Mouse (Mus musculus): ENCODE results near the gene Zbtb44. TPM values are rescaled to one million over a fixed set of nuclear protein-coding genes. Genes with fewer than 3 reads are reported as not detected.
A peak's percentile ranks its signal among the peaks of the same experiment; 100 is the strongest.

Zbtb44 gene
- polyA plus RNA-seq, 1 experiment from 2014 or later: 7.4 TPM

DNA sequence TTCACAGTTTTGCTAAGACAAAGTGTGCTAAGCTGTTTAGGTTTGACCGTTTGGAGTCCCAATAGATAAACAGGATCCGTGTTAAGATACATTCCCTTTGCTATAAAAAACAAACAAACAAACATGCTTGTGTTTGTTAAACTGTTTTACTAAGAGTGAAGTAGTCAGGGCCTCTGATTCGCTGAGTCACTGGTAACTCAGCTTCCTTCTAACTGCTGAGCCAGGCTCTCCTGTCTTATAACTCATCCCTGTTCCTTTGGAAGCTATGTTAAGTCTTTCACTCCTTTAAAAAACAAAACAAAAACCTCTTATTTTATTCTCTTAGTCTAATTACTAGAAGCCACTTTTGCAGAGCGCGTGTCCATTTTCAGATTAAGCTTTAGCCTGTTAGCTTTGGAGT is 41.8 kb downstream of the Zbtb44 start:
- no peak for ATAC-seq (replicated peaks; ENCODE audit: insufficient number of reproducible peaks, insufficient read depth, low FRiP score, low read depth)
- Histone ChIP-seq H3K27me3 (no peaks in the 10 kb centered on the region), H3K4me2 (no peak overlapping the region), H3K9me3 (replicated peaks) (no peaks in the 10 kb centered on the region), H3K9ac (no peak overlapping the region), H3K4me1 (replicated peaks) (peaks cover under 1% of the 10 kb centered on the region; the same call in 1 of the 2 replicates), H3K27ac (no peak overlapping the region), H3K4me3 (no peak overlapping the region), H3K36me3 (peaks cover 13% of the 10 kb centered on the region)
- WGBS: 87% methylated on average over 5 of the region's 5 CpGs

DNA sequence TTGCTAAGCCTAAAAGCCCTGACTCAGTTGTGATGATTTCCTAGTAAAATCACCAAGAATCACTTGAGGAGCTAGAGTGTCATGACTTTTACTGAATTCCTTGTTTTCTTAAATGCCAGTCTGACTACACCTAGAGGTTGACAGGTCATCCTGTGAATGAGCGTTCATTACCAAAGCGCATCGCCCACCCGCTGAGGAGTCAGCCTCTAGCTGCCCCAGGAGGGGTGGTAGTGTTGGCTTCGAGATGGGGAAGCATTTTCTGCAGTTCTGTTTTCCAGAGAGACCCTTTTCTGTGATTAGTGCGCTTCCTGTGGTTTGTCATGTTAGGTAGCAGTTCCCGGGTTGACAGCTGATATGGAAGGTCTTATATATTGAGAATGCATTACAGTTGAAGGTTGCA is 43.4 kb downstream of the Zbtb44 start:
- H3K27ac ChIP-seq: no peak overlapping the region
- no peak overlapping the region for H3K4me2 ChIP-seq
- no peak for ATAC-seq (replicated peaks; ENCODE audit: insufficient number of reproducible peaks, insufficient read depth, low FRiP score, low read depth)
- no peak overlapping the region for H3K9ac ChIP-seq
- peaks cover 5% of the 10 kb centered on the region for H3K4me1 ChIP-seq (replicated peaks)
- H3K27me3 ChIP-seq: no peaks in the 10 kb centered on the region
- peaks cover 8% of the 10 kb centered on the region for H3K36me3 ChIP-seq
- H3K4me3 ChIP-seq: no peak overlapping the region
- no peaks in the 10 kb centered on the region for H3K9me3 ChIP-seq (replicated peaks)
- 72% methylated on average over 7 of the region's 7 CpGs for WGBS

DNA sequence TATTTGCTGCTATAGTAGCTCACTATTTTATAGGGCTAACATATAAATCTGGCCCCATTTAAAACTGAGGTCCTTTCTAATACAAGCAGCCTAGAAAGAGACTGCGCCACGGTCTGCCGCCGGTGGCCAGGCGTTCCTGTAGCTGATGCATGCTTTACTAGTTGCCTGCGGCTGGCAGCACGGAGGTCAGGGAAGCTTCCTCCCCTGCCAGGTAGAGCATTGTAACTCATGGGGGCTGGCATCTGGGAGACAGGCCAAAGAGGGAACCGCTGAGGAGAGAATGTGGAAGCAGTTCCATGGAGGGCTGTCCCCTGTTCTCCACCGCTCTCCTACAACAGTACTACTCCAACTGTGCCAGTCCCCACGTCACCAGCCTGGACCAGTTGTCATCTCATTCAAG is 44.4 kb downstream of the Zbtb44 start:
- H3K27me3 ChIP-seq: no peaks in the 10 kb centered on the region
- H3K9me3 ChIP-seq (replicated peaks): no peaks in the 10 kb centered on the region
- WGBS: 86% methylated on average over 10 of the region's 10 CpGs
- H3K4me3 ChIP-seq: no peak overlapping the region
- H3K9ac ChIP-seq: no peak overlapping the region
- ATAC-seq (replicated peaks; ENCODE audit: insufficient number of reproducible peaks, insufficient read depth, low FRiP score, low read depth): no peak
- H3K4me2 ChIP-seq: no peak overlapping the region
- no peak overlapping the region for H3K27ac ChIP-seq
- no peaks in the 10 kb centered on the region for H3K36me3 ChIP-seq
- H3K4me1 ChIP-seq (replicated peaks): peaks cover 5% of the 10 kb centered on the region

DNA sequence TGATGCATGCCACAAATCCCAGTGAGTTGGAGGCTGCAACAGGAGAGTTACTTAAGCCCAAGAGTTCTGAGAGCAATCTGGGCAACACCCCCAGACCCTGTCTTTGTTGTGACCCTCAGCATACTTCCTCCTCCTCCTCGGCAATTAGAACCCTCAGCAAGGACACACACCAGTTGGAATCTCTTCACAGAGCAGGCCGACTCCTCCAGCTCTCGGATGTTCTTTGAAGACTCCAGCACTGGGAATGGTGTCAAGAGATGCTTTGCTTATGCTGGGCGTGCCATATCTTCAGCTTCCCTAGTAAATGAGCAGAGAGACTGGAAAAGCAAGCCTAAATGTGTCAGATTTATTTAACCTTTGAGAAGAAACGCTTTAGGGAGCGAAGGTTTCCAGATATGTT is 50.3 kb downstream of the Zbtb44 start:
- Histone ChIP-seq H3K4me2 (no peak overlapping the region), H3K9me3 (replicated peaks) (no peaks in the 10 kb centered on the region), H3K4me1 (replicated peaks) (peaks cover 7% of the 10 kb centered on the region), H3K4me3 (no peak overlapping the region), H3K27me3 (peaks cover 13% of the 10 kb centered on the region), H3K27ac (no peak overlapping the region), H3K36me3 (no peaks in the 10 kb centered on the region), H3K9ac (no peak overlapping the region)
- no peak for ATAC-seq (replicated peaks; ENCODE audit: insufficient number of reproducible peaks, insufficient read depth, low FRiP score, low read depth)
- 65% methylated on average over 6 of the region's 6 CpGs for WGBS

DNA sequence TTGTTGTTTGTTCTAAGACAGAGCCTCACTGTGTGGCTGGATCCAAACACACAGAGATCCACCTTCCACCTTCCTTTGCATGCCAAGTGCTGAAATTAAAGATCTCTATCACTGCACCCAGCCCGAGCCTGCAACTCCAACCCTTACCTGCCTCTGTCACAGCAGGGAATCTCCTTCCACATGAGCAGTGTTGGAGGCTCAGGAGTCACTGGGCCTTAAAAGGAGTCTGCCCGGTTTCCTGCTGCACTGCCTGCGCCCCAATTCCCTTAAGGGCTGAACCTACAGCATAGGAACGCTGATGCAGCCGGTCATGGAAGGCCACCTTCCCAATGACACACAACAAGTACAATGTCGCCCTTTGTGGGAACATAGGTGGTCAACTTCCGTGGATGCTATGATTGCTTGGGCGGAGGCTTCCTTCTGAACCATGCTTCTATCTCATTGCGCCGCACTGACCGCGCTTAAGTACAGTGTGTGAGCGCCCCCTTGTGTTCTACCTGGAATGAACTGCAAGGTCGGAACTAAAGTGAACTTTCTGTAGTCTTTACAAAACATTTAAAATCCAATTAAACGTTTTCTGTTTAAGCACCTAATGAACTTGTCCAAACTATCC is 51.7 kb downstream of the Zbtb44 start:
- Histone ChIP-seq H3K9me3 (replicated peaks) (no peaks in the 10 kb centered on the region), H3K36me3 (no peaks in the 10 kb centered on the region), H3K4me3 (no peak overlapping the region), H3K9ac (no peak overlapping the region), H3K4me2 (peak overlapping the region; percentile 27), H3K27me3 (peaks cover 20% of the 10 kb centered on the region), H3K4me1 (replicated peaks) (peaks cover 10% of the 10 kb centered on the region), H3K27ac (no peak overlapping the region)
- WGBS: 10% methylated on average over 15 of the region's 15 CpGs
- ATAC-seq (replicated peaks; ENCODE audit: insufficient number of reproducible peaks, insufficient read depth, low FRiP score, low read depth): no peak

DNA sequence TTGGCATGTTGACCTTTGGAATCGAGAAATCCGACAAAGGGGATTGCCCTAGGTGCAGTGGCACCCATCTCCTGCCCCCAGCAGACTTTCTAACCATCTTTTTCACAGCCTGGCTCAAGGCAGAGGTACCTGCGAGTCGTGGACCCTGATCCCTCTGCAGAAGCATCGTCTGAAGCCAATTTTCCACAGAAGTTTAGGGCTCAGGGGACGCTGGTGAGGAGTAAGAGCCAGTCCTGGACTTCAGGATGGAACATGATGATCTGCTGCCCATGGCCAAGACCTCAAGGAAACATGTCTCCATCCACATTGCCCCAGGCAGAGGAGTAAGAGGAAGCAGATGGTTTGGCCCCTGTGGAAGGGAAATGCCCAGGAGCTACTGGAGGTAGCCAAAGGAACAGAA is 52.3 kb downstream of the Zbtb44 start:
- Histone ChIP-seq H3K4me1 (replicated peaks) (0 out of 2 replicates have a peak, but pooled peaks cover 4% of the 10 kb centered on the region), H3K9ac (no peak overlapping the region), H3K9me3 (replicated peaks) (no peaks in the 10 kb centered on the region), H3K27ac (no peak overlapping the region), H3K4me3 (no peak overlapping the region), H3K36me3 (no peaks in the 10 kb centered on the region), H3K27me3 (peaks cover 24% of the 10 kb centered on the region), H3K4me2 (no peak overlapping the region)
- no peak for ATAC-seq (replicated peaks; ENCODE audit: insufficient number of reproducible peaks, insufficient read depth, low FRiP score, low read depth)
- WGBS: 70% methylated on average over 6 of the region's 6 CpGs

DNA sequence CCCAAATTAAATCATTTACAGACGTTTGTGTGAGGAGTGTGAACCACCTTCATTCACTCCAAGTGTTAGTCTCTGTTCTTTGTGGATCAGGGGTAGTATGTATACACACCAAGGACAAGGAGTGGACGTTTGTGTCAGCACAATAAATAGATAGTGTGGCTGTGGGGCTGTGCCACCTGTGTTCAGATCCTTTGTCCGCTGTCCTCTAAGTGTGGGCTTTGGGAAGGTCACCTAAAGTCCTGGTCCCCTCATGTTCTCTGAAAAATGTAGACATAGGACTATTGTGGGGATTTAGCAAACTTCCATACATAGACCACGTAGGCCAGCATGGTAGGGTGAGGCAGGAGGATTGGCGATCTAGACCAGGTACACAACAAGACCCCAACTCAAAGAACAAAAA is 55.1 kb downstream of the Zbtb44 start:
- no peak overlapping the region for H3K9ac ChIP-seq
- H3K36me3 ChIP-seq: no peaks in the 10 kb centered on the region
- WGBS: 74% methylated on average over 5 of the region's 5 CpGs
- peaks cover 24% of the 10 kb centered on the region for H3K27me3 ChIP-seq
- no peak overlapping the region for H3K4me2 ChIP-seq
- 0 out of 2 replicates have a peak, but pooled peaks cover 4% of the 10 kb centered on the region for H3K4me1 ChIP-seq (replicated peaks)
- H3K27ac ChIP-seq: no peak overlapping the region
- H3K9me3 ChIP-seq (replicated peaks): no peaks in the 10 kb centered on the region
- no peak for ATAC-seq (replicated peaks; ENCODE audit: insufficient number of reproducible peaks, insufficient read depth, low FRiP score, low read depth)
- H3K4me3 ChIP-seq: no peak overlapping the region

DNA sequence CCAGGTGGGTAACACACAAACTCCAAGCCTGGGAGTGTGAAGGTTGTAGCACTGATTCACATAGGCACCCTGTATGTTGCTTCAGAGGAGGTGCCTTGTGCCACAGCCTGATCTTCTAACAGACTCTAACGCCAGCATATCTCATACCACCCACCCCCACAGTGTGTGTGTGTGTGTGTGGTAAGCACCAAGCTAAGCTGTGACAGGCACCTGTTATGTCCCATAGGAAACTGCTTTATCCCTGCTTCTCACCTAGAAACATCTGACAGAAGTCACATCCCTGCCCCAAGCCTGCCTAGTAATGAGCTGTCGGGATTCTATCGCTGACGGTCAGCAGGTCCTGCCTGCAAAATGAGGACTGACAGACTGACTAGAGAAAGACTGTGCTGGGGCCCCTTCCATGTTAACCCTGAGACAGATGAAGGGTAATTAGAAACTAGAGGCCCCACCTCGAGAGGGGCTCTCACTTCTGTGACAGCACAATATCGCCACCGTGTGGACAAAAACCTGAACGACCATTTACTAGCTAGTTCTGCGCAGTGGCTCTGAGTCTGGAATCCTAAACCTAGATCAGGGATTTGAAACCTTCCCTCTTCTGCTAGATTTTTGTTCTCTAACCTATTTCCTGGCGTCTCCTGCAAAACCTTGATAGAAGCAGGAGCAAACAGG is 55.8 kb downstream of the Zbtb44 start:
- H3K27me3 ChIP-seq: peaks cover 24% of the 10 kb centered on the region
- no peak for ATAC-seq (replicated peaks; ENCODE audit: insufficient number of reproducible peaks, insufficient read depth, low FRiP score, low read depth)
- H3K4me1 ChIP-seq (replicated peaks): 0 out of 2 replicates have a peak, but pooled peaks cover 4% of the 10 kb centered on the region
- peak overlapping the region; percentile 19; the same call in 1 of the 2 replicates for H3K4me2 ChIP-seq
- H3K9me3 ChIP-seq (replicated peaks): no peaks in the 10 kb centered on the region
- H3K36me3 ChIP-seq: no peaks in the 10 kb centered on the region
- no peak overlapping the region for H3K9ac ChIP-seq
- no peak overlapping the region for H3K4me3 ChIP-seq
- WGBS: 12% methylated on average over 10 of the region's 10 CpGs
- no peak overlapping the region for H3K27ac ChIP-seq

DNA sequence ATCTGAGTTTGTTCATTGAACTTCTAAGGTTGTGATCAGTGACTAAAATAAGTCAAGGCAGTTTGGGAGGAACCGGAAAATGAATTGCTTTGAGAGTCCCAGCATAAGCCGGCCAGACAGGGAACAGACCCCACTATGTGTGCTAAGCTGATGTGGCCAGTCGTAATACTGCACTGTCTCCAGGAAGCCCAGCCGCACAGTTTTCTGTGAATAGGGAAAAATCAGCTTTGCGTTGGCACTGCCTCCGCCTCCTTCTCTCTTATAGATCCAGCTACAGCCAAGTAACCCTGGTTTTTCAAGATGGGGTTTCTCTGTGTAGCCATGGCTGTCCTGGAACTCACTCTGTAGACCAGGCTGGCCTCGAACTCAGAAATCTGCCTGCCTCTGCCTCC is 56.3 kb downstream of the Zbtb44 start:
- no peak overlapping the region for H3K27ac ChIP-seq
- 0 out of 2 replicates have a peak, but pooled peaks cover 4% of the 10 kb centered on the region for H3K4me1 ChIP-seq (replicated peaks)
- no peak overlapping the region for H3K4me2 ChIP-seq
- H3K27me3 ChIP-seq: peaks cover 24% of the 10 kb centered on the region
- H3K36me3 ChIP-seq: no peaks in the 10 kb centered on the region
- 76% methylated on average over 7 of the region's 7 CpGs for WGBS
- no peaks in the 10 kb centered on the region for H3K9me3 ChIP-seq (replicated peaks)
- H3K4me3 ChIP-seq: no peak overlapping the region
- no peak overlapping the region for H3K9ac ChIP-seq
- ATAC-seq (replicated peaks; ENCODE audit: insufficient number of reproducible peaks, insufficient read depth, low FRiP score, low read depth): no peak

DNA sequence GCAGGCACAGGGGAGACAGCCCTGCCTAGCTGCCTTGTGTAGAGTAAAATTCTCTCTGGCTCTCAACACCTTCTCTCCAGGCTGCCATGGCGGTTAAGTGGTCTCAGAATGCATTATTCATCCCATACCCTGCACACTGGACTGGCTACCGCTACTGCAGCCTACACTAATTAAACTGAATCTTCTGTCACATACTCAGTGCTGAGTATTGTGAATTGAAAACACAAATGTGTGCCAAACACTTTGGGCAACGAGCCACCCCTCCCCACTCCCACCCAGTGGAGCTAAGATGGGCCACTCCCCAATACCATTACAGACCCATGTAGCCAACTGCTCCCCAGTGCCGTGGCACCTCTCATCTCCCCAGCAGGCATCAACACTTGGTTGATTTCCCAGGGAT is 57.0 kb downstream of the Zbtb44 start:
- Histone ChIP-seq H3K27me3 (peaks cover 21% of the 10 kb centered on the region), H3K36me3 (no peaks in the 10 kb centered on the region), H3K9me3 (replicated peaks) (no peaks in the 10 kb centered on the region), H3K4me1 (replicated peaks) (0 out of 2 replicates have a peak, but pooled peaks cover 2% of the 10 kb centered on the region), H3K9ac (no peak overlapping the region), H3K4me2 (no peak overlapping the region), H3K27ac (no peak overlapping the region), H3K4me3 (no peak overlapping the region)
- 76% methylated on average over 4 of the region's 4 CpGs for WGBS
- ATAC-seq (replicated peaks; ENCODE audit: insufficient number of reproducible peaks, insufficient read depth, low FRiP score, low read depth): no peak

DNA sequence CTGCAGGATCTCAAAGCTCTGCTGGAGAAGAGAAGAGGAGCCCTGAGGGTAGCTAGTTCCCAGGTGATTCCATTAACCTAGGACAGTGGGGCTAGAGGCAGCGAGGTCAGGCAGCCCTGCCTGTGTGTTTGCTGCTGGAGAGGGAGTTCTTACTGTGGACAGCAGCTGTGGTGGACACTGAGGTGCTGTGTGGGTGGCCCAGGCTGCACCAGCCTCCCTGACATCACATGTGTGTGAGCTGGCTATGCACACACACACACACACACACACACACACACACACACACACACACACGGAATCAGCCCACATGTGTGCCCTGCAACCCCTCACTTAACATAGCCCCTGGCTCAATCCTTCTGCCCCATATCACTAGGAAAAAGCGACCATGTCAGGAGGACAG is 57.7 kb downstream of the Zbtb44 start:
- Histone ChIP-seq H3K9me3 (replicated peaks) (no peaks in the 10 kb centered on the region), H3K4me2 (no peak overlapping the region), H3K27ac (no peak overlapping the region), H3K4me3 (no peak overlapping the region), H3K9ac (no peak overlapping the region), H3K27me3 (peaks cover 15% of the 10 kb centered on the region), H3K4me1 (replicated peaks) (0 out of 2 replicates have a peak, but pooled peaks cover 2% of the 10 kb centered on the region), H3K36me3 (no peaks in the 10 kb centered on the region)
- WGBS: 44% methylated on average over 3 of the region's 3 CpGs
- ATAC-seq (replicated peaks; ENCODE audit: insufficient number of reproducible peaks, insufficient read depth, low FRiP score, low read depth): no peak

DNA sequence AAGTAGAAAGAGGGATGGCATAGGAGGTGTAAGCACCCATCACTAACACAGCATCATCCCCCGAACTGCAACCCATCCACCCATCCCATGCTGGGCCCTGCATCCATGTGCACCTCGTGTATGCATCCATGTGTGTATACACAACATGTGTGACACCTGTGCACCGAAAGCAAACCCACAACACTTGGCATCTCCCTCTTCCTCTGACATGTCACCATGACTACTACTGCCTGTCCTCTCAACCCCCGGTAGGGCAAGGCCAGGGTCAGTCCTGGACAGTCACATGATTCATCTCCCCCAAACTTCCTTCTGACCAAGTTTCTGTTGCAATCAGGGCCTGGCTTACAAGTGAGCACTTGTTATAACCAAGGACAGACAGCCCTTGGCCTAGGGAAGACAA is 58.4 kb downstream of the Zbtb44 start:
- no peak overlapping the region for H3K4me3 ChIP-seq
- WGBS: 73% methylated on average over 4 of the region's 4 CpGs
- H3K9me3 ChIP-seq (replicated peaks): no peaks in the 10 kb centered on the region
- no peak overlapping the region for H3K4me2 ChIP-seq
- 0 out of 2 replicates have a peak, but pooled peaks cover 2% of the 10 kb centered on the region for H3K4me1 ChIP-seq (replicated peaks)
- no peaks in the 10 kb centered on the region for H3K36me3 ChIP-seq
- no peak for ATAC-seq (replicated peaks; ENCODE audit: insufficient number of reproducible peaks, insufficient read depth, low FRiP score, low read depth)
- peaks cover 11% of the 10 kb centered on the region; the same call in 1 of the 2 replicates for H3K27me3 ChIP-seq
- no peak overlapping the region for H3K9ac ChIP-seq
- no peak overlapping the region for H3K27ac ChIP-seq
